Mouse (Mus musculus) ES-E14 (cell line): ENCODE data around the gene Trem3.

ENCODE experiments used
- CHD2 ChIP-seq: IDR thresholded peaks from 2 replicates; pipeline ENCODE4 v1.6.1; 2014; ENCODE audit warnings: mild to moderate bottlenecking, low read depth, low read length, inconsistent platforms
- HCFC1 ChIP-seq: IDR thresholded peaks from 2 replicates; pipeline ENCODE4 v1.6.1; 2012; ENCODE audit warnings: low read length, inconsistent platforms, borderline replicate concordance; ENCODE audit not compliant: insufficient read depth
- MAFK ChIP-seq: IDR thresholded peaks from 2 replicates; pipeline ENCODE4 v1.6.1; 2014; ENCODE audit warnings: mild to moderate bottlenecking, low read depth, low read length, inconsistent platforms; ENCODE audit not compliant: insufficient read depth

GRCm38 (mm10) chr17:48249039-48249438 is 1.5 kb downstream of the Trem3 start:
- TF ChIP-seq MAFK = no peak
- TF ChIP-seq CHD2 = no peak
- no peak for TF ChIP-seq HCFC1
